Mouse (Mus musculus): ENCODE measurements around the gene Hist1h3i.
"Not testable (repeated sequence)": the region's sequence is repeated elsewhere in the genome, so short reads cannot be mapped to it uniquely, and the experiment has no call there.

The Hist1h3i gene

DNA sequence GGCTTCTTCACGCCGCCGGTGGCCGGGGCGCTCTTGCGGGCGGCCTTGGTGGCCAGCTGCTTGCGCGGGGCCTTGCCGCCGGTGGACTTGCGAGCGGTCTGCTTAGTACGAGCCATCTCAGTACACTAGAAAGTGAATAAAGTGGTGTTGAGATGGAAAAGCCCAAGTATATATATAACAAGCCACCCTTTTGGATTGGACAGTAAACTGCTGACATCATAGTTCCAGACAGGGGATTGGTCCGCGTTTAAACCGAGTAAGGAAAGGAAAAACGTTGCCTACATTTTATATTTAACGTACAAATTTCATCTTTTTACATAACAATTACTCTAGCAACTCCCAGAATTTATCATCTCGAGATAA lies at the start of gene Hist1h3i:
Gene Hist1h3i, minus strand, starts transcription at position 116 of the 363 bp plus-strand sequence.
- peak; percentile 94 for DNase-seq (ENCODE audit: low read depth)

DNA sequence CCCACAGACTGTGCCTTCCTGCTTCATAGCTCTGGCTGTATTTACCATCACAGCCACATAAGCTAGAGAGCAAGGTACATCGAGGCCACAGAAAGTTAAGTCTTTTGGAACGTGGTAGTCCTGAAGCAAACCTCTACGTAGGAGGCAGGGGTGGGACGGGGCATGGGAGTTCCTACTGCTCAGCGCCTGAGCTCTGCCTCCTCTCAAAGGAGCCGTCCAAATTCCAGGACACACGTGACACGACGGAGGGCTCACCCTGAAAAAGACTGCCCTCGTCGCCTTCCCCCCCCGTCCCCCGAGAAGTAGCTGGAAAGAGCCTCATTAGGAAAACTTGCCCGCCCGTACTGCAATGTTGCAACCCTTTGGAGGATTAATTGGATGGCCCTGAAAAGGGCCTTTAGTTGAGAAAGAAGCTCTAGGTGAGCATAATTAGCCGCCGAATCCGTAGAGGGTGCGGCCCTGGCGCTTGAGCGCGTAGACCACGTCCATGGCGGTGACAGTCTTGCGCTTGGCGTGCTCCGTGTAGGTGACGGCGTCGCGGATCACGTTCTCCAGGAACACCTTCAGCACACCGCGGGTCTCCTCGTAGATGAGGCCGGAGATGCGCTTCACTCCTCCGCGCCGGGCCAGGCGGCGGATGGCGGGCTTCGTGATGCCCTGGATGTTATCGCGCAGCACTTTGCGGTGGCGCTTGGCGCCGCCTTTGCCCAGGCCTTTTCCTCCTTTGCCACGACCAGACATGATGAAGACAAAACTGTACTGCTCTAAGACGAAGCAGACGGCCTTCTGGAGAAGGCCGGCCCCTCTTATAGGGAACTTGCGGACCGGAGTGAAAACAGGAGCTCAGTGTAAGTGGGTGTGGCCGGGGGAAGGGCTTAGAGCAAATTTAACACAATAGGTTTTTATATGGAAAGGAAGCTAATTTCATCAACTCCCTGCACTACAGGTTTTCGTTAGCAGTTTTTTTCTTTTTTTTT lies 48.5 kb upstream of the Hist1h3i start, which contains the start of gene Hist1h4n:
Gene Hist1h4n, minus strand, starts transcription at position 779 of the 977 bp plus-strand sequence.
- DNase-seq (ENCODE audit: low read depth) = not testable (repeated sequence)

DNA sequence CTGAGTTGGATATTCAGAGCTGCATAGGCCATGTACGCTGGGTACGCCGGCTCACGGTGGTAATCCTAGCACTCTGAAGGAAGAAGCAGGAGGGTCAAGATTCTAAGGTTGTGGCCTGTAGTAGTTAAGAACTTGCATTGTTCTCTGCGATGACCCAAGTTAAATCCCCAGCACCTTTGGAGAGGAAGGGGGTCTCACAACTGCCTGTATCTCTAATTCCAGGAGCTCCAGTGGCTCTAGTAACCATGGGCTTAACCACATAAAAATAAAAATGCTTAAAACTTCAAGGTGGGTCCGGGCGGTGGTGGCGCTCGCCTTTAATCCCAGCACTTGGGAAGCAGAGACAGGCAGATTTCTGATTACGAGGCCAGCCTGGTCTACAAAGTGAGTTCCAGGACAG lies 47.2 kb upstream of the Hist1h3i start:
- DNase-seq (ENCODE audit: low read depth) = peak; percentile 11

DNA sequence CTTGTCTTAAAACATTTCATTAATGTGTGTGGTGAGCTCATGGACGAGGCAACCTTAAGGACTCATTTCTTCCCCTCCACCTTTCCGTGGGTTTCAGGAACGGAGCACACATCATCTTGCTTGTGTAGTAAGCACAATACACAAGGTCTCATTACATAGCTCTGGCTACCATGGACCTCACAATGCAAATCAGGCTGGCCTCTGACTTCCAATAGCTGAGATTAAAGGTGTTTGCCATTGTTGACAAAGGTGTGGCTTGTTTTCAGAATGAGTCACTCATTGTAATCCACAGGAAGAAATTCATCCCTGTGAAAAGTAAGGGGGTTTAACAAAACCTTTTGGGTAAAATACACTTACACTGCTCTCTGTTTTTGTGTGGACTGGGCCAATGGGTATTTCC lies 45.3 kb upstream of the Hist1h3i start:
- DNase-seq (ENCODE audit: low read depth) = peak; percentile 35

DNA sequence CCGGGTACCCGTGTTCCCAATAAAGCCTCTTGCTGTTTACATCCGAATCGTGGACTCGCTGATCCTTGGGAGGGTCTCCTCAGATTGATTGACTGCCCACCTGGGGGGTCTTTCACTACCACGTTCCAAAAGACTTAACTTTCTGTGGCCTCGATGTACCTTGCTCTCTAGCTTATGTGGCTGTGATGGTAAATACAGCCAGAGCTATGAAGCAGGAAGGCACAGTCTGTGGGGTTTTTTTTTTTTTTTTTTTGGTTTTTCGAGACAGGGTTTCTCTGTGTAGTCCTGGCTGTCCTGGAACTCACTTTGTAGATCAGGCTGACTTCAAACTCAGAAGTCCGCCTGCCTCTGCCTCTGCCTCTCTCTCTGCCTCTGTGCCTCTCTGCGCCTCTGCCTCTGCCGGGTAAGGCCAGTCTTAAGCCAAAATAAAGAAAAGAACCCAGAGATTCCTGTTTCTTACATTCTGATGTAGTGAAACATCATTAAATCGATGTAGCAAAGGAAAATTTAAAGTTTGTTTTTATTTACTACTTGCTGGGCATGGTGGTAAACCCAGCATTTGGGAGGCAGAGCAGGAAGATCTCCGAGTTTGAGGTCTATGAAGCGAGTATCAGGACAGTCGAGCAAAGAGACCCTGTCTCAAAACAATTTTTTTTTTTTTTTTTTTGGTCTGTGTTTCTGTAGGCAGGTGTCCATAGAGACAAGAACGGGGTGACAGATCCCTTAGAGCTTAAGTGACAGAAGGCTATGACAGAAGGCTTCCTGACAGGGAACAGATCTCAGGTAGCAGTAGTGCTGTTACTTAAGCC lies 37.1 kb upstream of the Hist1h3i start:
- DNase-seq (ENCODE audit: low read depth) = not testable (repeated sequence)

DNA sequence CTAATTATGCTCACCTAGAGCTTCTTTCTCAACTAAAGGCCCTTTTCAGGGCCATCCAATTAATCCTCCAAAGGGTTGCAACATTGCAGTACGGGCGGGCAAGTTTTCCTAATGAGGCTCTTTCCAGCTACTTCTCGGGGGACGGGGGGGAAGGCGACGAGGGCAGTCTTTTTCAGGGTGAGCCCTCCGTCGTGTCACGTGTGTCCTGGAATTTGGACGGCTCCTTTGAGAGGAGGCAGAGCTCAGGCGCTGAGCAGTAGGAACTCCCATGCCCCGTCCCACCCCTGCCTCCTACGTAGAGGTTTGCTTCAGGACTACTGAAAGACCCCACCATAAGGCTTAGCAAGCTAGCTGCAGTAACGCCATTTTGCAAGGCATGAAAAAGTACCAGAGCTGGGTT lies 28.9 kb upstream of the Hist1h3i start:
- DNase-seq (ENCODE audit: low read depth) = not testable (repeated sequence)

DNA sequence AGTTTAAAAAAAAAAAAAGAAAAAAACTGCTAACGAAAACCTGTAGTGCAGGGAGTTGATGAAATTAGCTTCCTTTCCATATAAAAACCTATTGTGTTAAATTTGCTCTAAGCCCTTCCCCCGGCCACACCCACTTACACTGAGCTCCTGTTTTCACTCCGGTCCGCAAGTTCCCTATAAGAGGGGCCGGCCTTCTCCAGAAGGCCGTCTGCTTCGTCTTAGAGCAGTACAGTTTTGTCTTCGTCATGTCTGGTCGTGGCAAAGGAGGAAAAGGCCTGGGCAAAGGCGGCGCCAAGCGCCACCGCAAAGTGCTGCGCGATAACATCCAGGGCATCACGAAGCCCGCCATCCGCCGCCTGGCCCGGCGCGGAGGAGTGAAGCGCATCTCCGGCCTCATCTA lies 28.4 kb upstream of the Hist1h3i start, which contains the start of gene Hist1h4m:
Gene Hist1h4m, plus strand, starts transcription at position 208 of the 400 bp plus-strand sequence.
- not testable (repeated sequence) for DNase-seq (ENCODE audit: low read depth)

DNA sequence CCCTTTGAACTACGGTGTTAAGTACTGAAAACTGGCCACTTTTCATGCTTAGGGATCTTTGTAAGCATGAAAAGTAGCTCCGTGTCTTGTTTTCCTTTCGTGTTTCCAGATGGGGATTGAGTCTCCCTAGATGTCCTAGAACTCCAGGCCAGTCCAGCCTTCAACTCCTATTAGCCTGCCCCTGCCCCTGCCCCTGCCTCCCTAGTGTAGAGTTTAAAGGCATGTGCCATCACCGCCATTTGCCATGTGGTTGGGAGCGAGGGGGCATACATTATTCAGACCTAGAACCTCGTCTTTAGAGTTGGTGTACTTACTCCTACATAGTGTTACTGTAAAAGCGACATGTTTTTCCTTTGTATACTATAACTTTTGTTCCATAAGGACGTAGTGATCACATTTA lies 27.9 kb upstream of the Hist1h3i start:
- DNase-seq (ENCODE audit: low read depth) = not testable (repeated sequence)

DNA sequence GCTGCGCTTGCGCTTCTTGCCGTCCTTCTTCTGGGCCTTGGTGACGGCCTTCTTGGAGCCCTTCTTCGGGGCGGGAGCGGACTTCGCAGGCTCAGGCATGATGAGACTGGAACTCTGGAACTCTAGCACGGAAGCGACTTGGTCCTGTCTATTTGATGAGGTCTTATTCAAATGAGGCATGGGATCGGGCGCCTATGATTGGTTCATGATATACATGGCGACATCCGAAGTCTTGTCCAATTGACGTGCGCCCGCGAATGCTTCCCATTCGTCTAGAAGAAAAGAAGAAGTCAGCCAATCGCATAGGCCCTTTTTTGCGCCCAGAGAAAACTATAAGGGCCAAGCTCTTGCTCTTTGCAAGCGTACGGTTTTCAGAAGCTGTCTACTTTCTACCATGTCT lies 26.9 kb upstream of the Hist1h3i start, which contains the start of the genes Hist1h2bq and Hist1h2ao:
Gene Hist1h2bq, minus strand, starts transcription at position 125 of the 400 bp plus-strand sequence.
Gene Hist1h2ao, plus strand, starts transcription at position 393 of the 400 bp plus-strand sequence.
- DNase-seq (ENCODE audit: low read depth) = not testable (repeated sequence)

DNA sequence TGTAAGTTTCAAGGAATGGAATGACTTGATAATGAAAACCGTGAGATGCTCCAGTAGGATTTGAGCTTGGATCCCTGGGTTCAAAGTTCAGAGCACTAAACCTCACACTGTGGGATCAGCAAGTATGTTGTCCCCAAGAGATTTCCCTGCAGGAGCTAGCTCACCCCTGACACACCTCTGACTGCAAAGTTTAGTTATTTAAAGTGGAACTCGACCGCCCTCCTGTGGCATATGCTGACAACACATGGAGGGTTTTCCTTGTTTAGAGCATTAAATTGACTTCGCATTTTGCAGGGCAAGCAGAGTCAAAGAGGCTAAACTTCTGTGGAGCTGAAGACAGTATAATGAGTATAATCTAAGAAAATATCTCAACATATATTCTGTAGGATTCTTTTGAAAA lies 19.9 kb upstream of the Hist1h3i start:
- not testable (repeated sequence) for DNase-seq (ENCODE audit: low read depth)

DNA sequence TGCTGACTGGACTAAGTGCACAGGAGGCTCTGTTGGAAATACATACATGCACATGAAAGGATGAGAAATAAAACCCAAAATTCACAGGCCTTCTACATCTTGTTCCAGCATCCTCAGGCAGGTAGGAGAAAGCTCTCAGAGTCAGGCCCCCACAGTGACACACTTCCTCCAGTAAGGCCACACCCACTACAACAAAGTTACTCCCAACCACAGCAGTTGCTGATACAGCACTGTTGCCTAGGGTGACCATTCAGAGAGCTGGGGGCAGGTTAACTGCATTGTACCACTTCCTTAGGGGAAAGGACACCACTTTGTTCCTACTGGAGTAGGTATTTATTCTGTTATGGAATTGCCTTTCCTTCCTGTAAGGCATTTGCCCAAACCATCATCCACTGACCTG lies 14.0 kb upstream of the Hist1h3i start:
- not testable (repeated sequence) for DNase-seq (ENCODE audit: low read depth)

DNA sequence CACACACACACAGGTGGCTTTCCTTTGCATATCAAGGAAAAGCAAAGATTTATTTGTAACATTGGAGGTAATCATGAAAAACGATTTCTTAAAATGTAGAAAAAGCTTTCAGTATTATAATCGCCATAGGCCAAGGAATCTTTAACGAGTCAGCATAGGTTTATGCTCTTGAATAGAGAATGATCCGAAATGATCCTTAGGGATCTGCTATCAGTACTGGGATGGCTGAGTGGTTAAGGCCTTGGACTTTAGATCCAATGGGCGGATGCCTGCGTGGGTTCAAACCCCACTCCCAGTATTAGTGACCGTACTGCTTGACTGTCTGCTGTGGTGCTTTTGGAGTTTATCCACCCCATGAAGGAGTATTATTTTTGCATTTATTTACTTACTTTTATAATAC lies 12.4 kb upstream of the Hist1h3i start:
- no peak for DNase-seq (ENCODE audit: low read depth)

DNA sequence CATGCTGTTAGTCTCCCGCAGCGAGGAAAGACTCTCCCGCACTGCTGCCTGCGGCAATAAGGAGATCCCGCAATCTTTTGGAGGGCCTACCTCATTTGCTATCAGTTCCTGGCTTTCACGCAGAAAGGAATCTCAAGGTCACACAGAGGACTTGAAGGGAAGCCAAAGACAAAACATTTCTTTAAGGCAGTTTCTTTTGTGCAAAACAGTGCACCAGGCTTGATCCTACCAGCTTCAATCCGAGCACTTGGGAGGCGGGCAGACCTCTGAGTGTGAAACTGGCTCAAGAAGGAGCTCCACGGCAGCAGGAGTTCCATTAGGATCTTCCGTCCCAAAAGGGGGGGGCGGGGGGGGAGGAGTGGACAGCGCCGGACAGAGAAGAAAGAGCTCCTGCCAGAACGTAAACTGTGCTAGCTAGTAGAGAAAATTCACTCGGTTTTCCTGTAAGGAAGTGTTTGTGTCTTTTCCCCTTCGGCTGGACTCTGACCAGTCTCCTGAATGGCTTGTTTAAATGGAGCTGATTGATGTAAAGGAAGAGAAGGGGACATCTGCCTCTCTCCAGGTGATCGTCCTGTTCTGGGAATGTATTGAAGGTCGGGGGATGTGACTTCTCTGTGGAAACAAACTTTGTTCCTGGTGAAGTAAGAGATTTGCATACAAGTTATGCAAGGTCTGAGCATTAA lies 7.6 kb upstream of the Hist1h3i start:
- no peak for DNase-seq (ENCODE audit: low read depth)

DNA sequence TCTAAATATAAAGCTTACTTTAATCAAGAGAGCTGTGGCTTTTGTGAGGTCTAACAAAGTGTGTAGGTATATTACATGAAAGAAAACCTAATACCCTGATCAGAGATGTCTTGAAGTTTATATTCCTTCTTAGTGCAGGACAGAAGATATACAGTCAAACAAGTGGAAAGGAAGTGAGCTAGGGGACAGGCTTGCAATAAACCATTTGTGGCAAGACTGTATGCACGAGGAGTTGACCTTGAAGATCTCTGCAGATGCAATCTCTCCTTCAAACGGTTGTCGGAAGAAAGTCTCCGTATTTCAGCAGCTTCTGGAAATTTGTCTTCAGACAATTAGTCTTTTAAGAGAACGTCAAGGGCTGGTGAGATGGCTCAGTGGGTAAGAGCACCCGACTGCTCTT lies 6.8 kb upstream of the Hist1h3i start:
- no peak for DNase-seq (ENCODE audit: low read depth)

DNA sequence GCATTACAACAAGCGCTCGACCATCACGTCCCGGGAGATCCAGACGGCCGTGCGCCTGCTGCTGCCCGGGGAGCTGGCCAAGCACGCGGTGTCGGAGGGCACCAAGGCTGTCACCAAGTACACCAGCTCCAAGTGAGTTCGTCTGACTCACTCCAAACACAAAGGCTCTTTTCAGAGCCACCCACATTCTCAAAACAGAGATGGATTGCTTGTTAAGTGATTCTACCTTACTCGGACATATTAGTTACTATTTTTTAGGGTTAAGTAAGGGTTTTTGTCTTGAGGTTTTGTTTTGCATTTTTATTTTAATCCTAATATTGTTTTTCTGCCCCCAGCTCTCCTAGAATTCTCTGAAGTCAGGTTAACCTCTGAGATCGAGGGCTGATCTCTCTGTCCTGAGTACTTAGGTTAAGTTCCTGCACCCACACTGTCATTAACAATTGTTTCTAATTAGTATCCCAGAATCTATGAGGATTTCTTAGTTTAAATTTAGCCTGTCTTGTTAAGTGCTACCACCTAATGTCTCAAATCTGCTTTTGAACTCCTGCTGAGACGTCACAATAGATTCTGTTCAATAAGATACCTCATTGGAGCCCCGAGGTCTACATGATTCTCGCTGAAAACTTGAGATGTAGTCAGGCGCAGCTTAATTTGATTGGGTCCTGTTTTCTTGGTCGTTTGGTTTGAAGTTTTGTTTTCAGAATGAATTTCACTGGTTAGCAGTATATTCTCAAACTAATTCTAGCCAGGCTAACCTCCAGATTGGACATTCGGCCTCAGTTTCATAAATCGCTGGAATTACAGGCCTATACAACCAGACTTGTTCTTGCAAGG lies 4.8 kb upstream of the Hist1h3i start:
- peak; percentile 58 for DNase-seq (ENCODE audit: low read depth)

DNA sequence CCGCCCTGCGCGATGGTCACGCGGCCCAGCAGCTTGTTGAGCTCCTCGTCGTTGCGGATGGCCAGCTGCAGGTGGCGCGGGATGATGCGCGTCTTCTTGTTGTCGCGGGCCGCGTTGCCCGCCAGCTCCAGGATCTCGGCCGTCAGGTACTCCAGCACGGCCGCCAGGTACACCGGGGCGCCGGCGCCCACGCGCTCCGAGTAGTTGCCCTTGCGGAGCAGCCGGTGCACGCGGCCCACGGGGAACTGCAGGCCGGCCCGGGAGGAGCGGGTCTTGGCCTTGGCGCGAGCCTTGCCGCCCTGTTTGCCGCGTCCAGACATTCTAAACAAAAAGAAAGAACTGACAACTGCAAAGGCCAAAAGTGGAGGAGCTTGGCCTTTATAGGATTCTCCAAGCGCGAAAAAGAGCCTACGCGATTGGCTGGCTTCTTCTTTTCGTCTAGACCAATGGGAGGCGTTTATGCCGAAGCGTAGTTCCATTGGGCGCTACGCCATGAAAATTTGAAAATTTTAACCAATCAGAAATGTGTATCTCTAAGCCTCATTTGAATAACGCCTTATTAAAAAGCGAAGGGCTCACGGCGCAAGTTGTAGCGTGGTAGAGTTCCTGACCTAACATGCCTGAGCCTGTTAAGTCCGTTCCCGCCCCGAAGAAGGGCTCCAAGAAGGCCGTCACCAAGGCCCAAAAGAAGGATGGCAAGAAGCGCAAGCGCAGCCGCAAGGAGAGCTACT lies 3.9 kb upstream of the Hist1h3i start, which contains the start of the genes Hist1h2an and Hist1h2bp:
Gene Hist1h2an, minus strand, starts transcription at position 320 of the 731 bp plus-strand sequence.
Gene Hist1h2bp, plus strand, starts transcription at position 563 of the 731 bp plus-strand sequence.
- peak; percentile 97 for DNase-seq (ENCODE audit: low read depth)

DNA sequence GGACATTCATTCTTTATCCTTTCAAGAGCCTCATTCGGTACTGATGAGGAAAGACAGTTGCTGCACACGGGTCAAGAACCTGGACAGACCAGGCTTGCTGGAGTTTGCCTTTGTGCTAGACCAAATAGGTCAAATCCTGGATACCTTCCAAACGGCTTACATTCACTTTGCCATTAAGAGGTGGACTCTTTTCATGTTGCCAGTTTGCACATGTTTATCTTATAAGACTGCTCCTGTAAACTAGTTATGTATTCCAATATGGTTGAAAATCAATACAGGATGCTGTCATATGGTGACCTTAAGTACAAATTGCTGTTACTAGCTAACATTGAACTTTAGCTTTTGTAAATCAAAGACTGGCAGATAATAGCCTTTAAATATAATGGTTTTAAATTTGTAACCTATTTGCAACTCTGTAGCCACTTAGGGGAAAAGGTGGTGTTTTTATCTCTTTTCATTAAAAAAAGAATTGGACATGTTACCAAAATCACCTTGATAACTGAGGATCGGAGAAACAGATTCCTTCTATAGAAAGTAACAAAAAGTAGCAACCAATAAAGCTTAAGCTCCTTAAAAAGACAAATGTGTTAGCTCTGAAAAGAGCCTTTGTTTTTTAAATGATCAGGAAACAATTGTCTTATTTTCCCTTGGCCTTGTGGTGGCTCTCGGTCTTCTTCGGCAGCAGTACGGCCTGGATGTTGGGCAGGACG lies 3.2 kb upstream of the Hist1h3i start:
- DNase-seq (ENCODE audit: low read depth) = peak; percentile 63

DNA sequence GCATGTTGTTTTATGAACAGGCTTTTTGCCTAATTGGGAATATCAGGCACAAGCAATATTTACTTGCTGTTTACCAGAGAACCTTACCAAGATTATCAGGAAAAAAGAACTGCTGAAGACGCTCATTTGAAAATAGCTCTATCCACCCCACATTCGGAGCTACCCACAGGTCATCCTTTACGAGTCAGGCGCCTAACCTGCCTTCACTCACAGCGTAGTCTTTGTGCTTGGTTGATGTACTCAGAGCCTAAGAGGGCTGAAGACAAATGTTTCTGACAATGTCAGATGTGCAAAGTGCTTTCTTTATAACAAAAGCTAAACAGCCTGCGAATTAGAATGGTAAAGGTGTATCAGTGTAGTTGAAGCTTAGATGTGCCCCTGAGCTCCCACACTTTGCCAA lies 1.1 kb upstream of the Hist1h3i start:
- DNase-seq (ENCODE audit: low read depth) = no peak

DNA sequence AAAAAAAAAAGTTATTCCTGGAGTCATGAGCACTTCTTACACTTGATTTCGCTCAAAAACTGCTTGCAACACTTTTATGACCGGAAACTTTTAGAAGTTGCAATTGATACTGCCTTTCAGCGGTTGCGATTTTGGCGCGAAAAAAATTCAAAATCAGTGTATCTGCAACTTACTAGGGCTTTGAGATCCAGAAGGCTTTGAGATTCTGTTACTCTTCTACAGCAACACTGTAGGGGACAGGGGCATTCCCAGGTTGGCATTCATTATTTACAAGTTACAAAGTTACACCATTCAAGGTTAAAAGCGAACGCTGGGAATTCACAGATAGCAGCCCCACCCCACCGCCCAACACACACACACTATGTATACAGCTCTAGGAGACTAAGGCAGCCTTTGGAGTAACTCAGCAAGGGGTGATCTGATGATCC lies 578 bp upstream of the Hist1h3i start:
- peak; percentile 87 for DNase-seq (ENCODE audit: low read depth)

All from induced T-regulatory cell, adult 2 months (primary cell).